13 mouse cellular contexts compared by ENCODE assay signal in genomic region chr4:101585455-101586184, GRCm38 (mm10).
DNase-seq lines count a peak whose midpoint lies in the region; ATAC-seq lines count a peak whose summit lies in the region.
"Had no signal": no experiment of that assay in that cellular context is flagged by ENCODE, and none has a peak within 500 bp of the region (broad histone marks: within the 10 kb centered on the region; RNA-seq: fewer than 3 reads in every experiment).

No protein-coding gene starts in this region.

- H3K4me2 ChIP-seq in midbrain, embryonic 11.5 days = no peak overlapping the region
- no peak overlapping the region for H3K4me2 ChIP-seq in midbrain, embryonic 16.5 days (ENCODE audit: low read length)
- no peak overlapping the region for H3K4me2 ChIP-seq in forebrain, embryonic 14.5 days (ENCODE audit: low read length)

- WGBS in midbrain, embryonic 11.5 days = 65% methylated on average over 8 of the region's 8 CpGs
- WGBS in midbrain, embryonic 16.5 days = 59% methylated on average over 8 of the region's 8 CpGs
- 67% methylated on average over 8 of the region's 8 CpGs for WGBS in forebrain, embryonic 14.5 days

- 0 out of 2 replicates have a peak, but pooled peaks have one; percentile 19 for ATAC-seq in midbrain, embryonic 11.5 days (ENCODE audit: low FRiP score)
- no peak; the same call in 1 of the 2 replicates for ATAC-seq in midbrain, embryonic 16.5 days
- peak; percentile 38 for ATAC-seq in forebrain, embryonic 14.5 days
- peak; percentile 22 for ATAC-seq in inflammation-experienced regulatory T-cells, adult 6 months
- ATAC-seq: liver, postnatal 0 days had no signal

- intact Hi-C loops in heart, postnatal 10 days (cut with DNase I) = no loop called here

- no peak overlapping the region for H3K4me3 ChIP-seq in midbrain, embryonic 11.5 days (ENCODE audit: low read depth, low read length)
- H3K4me3 ChIP-seq in midbrain, embryonic 16.5 days (ENCODE audit: low read depth, low read length) = no peak overlapping the region
- no peak overlapping the region for H3K4me3 ChIP-seq in forebrain, embryonic 14.5 days (ENCODE audit: low read depth, low read length)

- no peaks in the 10 kb centered on the region for H3K27me3 ChIP-seq in midbrain, embryonic 11.5 days (ENCODE audit: control insufficient read depth, insufficient read depth, low read length)
- H3K27me3 ChIP-seq in midbrain, embryonic 16.5 days (ENCODE audit: control insufficient read depth, insufficient read depth, low read depth, low read length) = no peaks in the 10 kb centered on the region
- H3K27me3 ChIP-seq in forebrain, embryonic 14.5 days (replicated peaks; ENCODE audit: control insufficient read depth, insufficient read depth, low read length) = no peaks in the 10 kb centered on the region

- H3K36me3 ChIP-seq in midbrain, embryonic 11.5 days (ENCODE audit: control insufficient read depth, insufficient read depth, low read length) = no peaks in the 10 kb centered on the region
- H3K36me3 ChIP-seq in midbrain, embryonic 16.5 days (ENCODE audit: control insufficient read depth, insufficient read depth, low read length) = no peaks in the 10 kb centered on the region
- no peaks in the 10 kb centered on the region for H3K36me3 ChIP-seq in forebrain, embryonic 14.5 days (ENCODE audit: control insufficient read depth, insufficient read depth, low read length)

- no peaks in the 10 kb centered on the region for H3K9me3 ChIP-seq in midbrain, embryonic 11.5 days (ENCODE audit: control insufficient read depth, low read length)
- H3K9me3 ChIP-seq in midbrain, embryonic 16.5 days (replicated peaks; ENCODE audit: control insufficient read depth, low read length, poor library complexity, severe bottlenecking) = no peaks in the 10 kb centered on the region
- H3K9me3 ChIP-seq in forebrain, embryonic 14.5 days (replicated peaks; ENCODE audit: control insufficient read depth, low read length) = no peaks in the 10 kb centered on the region

- no peak for DNase-seq in midbrain, embryonic 11.5 days (ENCODE audit: low spot score, missing footprints)
- DNase-seq in forebrain, embryonic 14.5 days (ENCODE audit: low spot score) = no peak
- peak; percentile 25 for DNase-seq in retina, embryonic 14.5 days (ENCODE audit: low spot score)
- DNase-seq in heart, postnatal 10 days = no peak
- no peak for DNase-seq in cerebellum, adult 9-11 months
- no peak for DNase-seq in kidney, postnatal 36 days
- DNase-seq: adrenal gland, postnatal 36 days; heart, adult 18-20 months; kidney, postnatal 14 days; liver, postnatal 0 days; thymus, adult 18-20 months had no signal

- H3K9ac ChIP-seq in midbrain, embryonic 11.5 days (ENCODE audit: low read length) = no peak overlapping the region
- H3K9ac ChIP-seq in midbrain, embryonic 16.5 days (ENCODE audit: low read depth, low read length) = no peak overlapping the region
- H3K9ac ChIP-seq in forebrain, embryonic 14.5 days (ENCODE audit: low read length) = no peak overlapping the region
- H3K9ac ChIP-seq: liver, postnatal 0 days had no signal

- no peaks in the 10 kb centered on the region for H3K4me1 ChIP-seq in midbrain, embryonic 11.5 days (ENCODE audit: control insufficient read depth, insufficient read depth, low read length)
- peaks cover 11% of the 10 kb centered on the region; the same call in 1 of the 2 replicates for H3K4me1 ChIP-seq in midbrain, embryonic 16.5 days (ENCODE audit: control insufficient read depth, insufficient read depth, low read length)
- H3K4me1 ChIP-seq in forebrain, embryonic 14.5 days (ENCODE audit: control insufficient read depth, insufficient read depth, low read length) = peaks cover 9% of the 10 kb centered on the region

- H3K27ac ChIP-seq in midbrain, embryonic 11.5 days (ENCODE audit: low read depth, low read length) = no peak overlapping the region
- H3K27ac ChIP-seq in midbrain, embryonic 16.5 days (ENCODE audit: low read length) = no peak overlapping the region
- H3K27ac ChIP-seq in forebrain, embryonic 14.5 days (ENCODE audit: low read depth, low read length) = peak overlapping the region; percentile 66; the same call in 1 of the 2 replicates
